Mouse (Mus musculus): ENCODE results near the gene Atp5d. TPM values are rescaled to one million over a fixed set of nuclear protein-coding genes. Genes with fewer than 3 reads are reported as not detected.
A peak's percentile ranks its signal among the peaks of the same experiment; 100 is the strongest.

Gene Atp5d
- polyA plus RNA-seq, 1 experiment from 2014 or later: 494 TPM

DNA sequence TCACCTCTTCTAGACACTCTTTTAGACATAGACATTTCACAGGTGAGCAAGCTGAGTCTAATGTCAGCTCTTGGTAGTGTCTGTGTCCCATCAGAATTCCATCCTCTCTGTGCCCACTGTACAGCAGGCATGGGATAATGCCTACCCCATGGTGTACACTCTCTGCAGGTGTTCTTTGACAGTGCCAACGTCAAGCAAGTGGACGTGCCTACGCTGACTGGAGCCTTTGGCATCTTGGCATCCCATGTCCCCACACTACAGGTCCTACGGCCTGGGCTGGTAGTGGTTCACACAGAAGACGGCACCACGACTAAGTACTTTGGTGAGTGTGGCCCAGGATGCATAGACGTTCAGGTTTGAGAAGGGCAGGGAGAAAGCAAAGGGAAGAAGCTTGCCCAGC lies 5.2 kb downstream of the Atp5d start:
- Histone ChIP-seq H3K4me3 (0 out of 2 replicates have a peak overlapping the region, but pooled peaks have one; percentile 82), H3K27ac (no peak overlapping the region), H3K9me3 (no peaks in the 10 kb centered on the region), H3K27me3 (no peaks in the 10 kb centered on the region), H3K4me1 (peaks cover 67% of the 10 kb centered on the region), H3K36me3 (peaks cover 32% of the 10 kb centered on the region), H3K4me2 (no peak overlapping the region), H3K9ac (no peak overlapping the region)
- no peak for ATAC-seq (ENCODE audit: insufficient number of reproducible peaks, low FRiP score, low TSS enrichment, low read depth)
- 90% methylated on average over 7 of the region's 7 CpGs for WGBS

DNA sequence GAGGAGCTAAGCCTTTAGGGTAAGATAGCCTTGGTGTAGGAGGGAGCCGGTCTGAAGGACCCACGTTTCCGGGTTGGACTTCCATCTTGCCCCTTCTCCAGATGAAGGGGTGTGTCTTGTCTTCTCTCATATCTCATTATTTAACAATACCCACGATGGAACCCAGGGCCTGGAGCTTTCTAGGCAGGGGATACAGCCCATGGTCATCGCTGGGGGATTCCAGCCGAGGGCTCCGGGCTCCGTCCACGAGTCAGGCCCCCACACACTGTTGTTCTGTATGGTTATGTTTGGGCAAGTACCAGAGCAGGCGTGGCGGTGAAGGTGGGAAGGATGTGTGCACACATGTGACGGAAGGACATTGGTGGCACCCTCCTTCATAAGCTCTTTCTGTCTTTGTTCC lies 5.7 kb downstream of the Atp5d start:
- Histone ChIP-seq H3K27ac (no peak overlapping the region), H3K9ac (no peak overlapping the region)
- WGBS: 92% methylated on average over 12 of the region's 12 CpGs

GRCm38 (mm10) chr10:80144864-80145838 lies 6.7 kb downstream of the Atp5d start:
- no peaks in the 10 kb centered on the region for H3K9me3 ChIP-seq
- H3K36me3 ChIP-seq: peaks cover 32% of the 10 kb centered on the region
- H3K4me1 ChIP-seq: peaks cover 59% of the 10 kb centered on the region
- H3K4me3 ChIP-seq: no peak overlapping the region
- H3K9ac ChIP-seq: no peak overlapping the region
- peak overlapping the region; percentile 100; the same call in 1 of the 2 replicates for H3K27ac ChIP-seq
- no peaks in the 10 kb centered on the region for H3K27me3 ChIP-seq
- no peak for ATAC-seq (ENCODE audit: insufficient number of reproducible peaks, low FRiP score, low TSS enrichment, low read depth)
- WGBS: 71% methylated on average over 20 of the region's 20 CpGs
- no peak overlapping the region for H3K4me2 ChIP-seq

More for the DNA sequence above, 5.7 kb downstream of the Atp5d start:
- H3K4me2 ChIP-seq: no peak overlapping the region
- H3K4me1 ChIP-seq: peaks cover 64% of the 10 kb centered on the region
- H3K36me3 ChIP-seq: peaks cover 32% of the 10 kb centered on the region
- no peaks in the 10 kb centered on the region for H3K27me3 ChIP-seq
- no peaks in the 10 kb centered on the region for H3K9me3 ChIP-seq
- no peak for ATAC-seq (ENCODE audit: insufficient number of reproducible peaks, low FRiP score, low TSS enrichment, low read depth)
- no peak overlapping the region for H3K4me3 ChIP-seq

GRCm38 (mm10) chr10:80145896-80146295 lies 7.5 kb downstream of the Atp5d start:
- WGBS: 76% methylated on average over 6 of the region's 6 CpGs
- Histone ChIP-seq H3K4me1 (peaks cover 56% of the 10 kb centered on the region), H3K4me3 (no peak overlapping the region)

GRCm38 (mm10) chr10:80146568-80147011 lies 8.2 kb downstream of the Atp5d start:
- Histone ChIP-seq H3K9ac (no peak overlapping the region), H3K4me3 (no peak overlapping the region)

More at GRCm38 (mm10) chr10:80145896-80146295, 7.5 kb downstream of the Atp5d start:
- no peak for ATAC-seq (ENCODE audit: insufficient number of reproducible peaks, low FRiP score, low TSS enrichment, low read depth)
- no peaks in the 10 kb centered on the region for H3K27me3 ChIP-seq
- no peaks in the 10 kb centered on the region for H3K9me3 ChIP-seq
- H3K27ac ChIP-seq: peak overlapping the region; percentile 100; the same call in 1 of the 2 replicates
- no peak overlapping the region for H3K4me2 ChIP-seq
- H3K9ac ChIP-seq: no peak overlapping the region
- peaks cover 32% of the 10 kb centered on the region for H3K36me3 ChIP-seq

GRCm38 (mm10) chr10:80147146-80147718 lies 8.8 kb downstream of the Atp5d start:
- ATAC-seq (ENCODE audit: insufficient number of reproducible peaks, low FRiP score, low TSS enrichment, low read depth): no peak
- Histone ChIP-seq H3K4me3 (peak overlapping the region; percentile 91), H3K27ac (peak overlapping the region; percentile 100), H3K4me1 (peaks cover 56% of the 10 kb centered on the region), H3K4me2 (peak overlapping the region; percentile 81), H3K9me3 (no peaks in the 10 kb centered on the region), H3K27me3 (no peaks in the 10 kb centered on the region), H3K36me3 (peaks cover 38% of the 10 kb centered on the region), H3K9ac (no peak overlapping the region)
- 67% methylated on average over 5 of the region's 5 CpGs for WGBS

More at GRCm38 (mm10) chr10:80146568-80147011, 8.2 kb downstream of the Atp5d start:
- no peak for ATAC-seq (ENCODE audit: insufficient number of reproducible peaks, low FRiP score, low TSS enrichment, low read depth)
- 71% methylated on average over 4 of the region's 4 CpGs for whole genome bisulfite sequencing
- H3K9me3 ChIP-seq: no peaks in the 10 kb centered on the region
- H3K27ac ChIP-seq: peak overlapping the region; percentile 100
- H3K27me3 ChIP-seq: no peaks in the 10 kb centered on the region
- no peak overlapping the region for H3K4me2 ChIP-seq
- peaks cover 53% of the 10 kb centered on the region for H3K4me1 ChIP-seq
- H3K36me3 ChIP-seq: peaks cover 36% of the 10 kb centered on the region

GRCm38 (mm10) chr10:80147719-80148601 lies 9.5 kb downstream of the Atp5d start, which contains the start of gene Midn:
TSS of gene Midn (plus strand) at chr10:80148272.
- peak within 1 kb of the TSS; percentile 91 for H3K4me3 ChIP-seq
- ATAC-seq (ENCODE audit: insufficient number of reproducible peaks, low FRiP score, low TSS enrichment, low read depth): peak; percentile 32
- WGBS: 1% methylated on average over 40 of the region's 42 CpGs
- peak within 1 kb of the TSS; percentile 69 for H3K9ac ChIP-seq
- peak within 1 kb of the TSS; percentile 81 for H3K4me2 ChIP-seq
- H3K9me3 ChIP-seq: no peaks in the 10 kb centered on the region
- peaks cover 59% of the 10 kb centered on the region for H3K4me1 ChIP-seq
- peak within 1 kb of the TSS; percentile 100 for H3K27ac ChIP-seq
- no peaks in the 10 kb centered on the region for H3K27me3 ChIP-seq
- peaks cover 44% of the 10 kb centered on the region for H3K36me3 ChIP-seq

GRCm38 (mm10) chr10:80148610-80149290 lies 10.3 kb downstream of the Atp5d start:
- H3K9ac ChIP-seq: peak overlapping the region; percentile 69
- H3K4me1 ChIP-seq: peaks cover 60% of the 10 kb centered on the region
- WGBS: under 1% methylated on average over 55 of the region's 57 CpGs

GRCm38 (mm10) chr10:80149291-80150225 lies 11.1 kb downstream of the Atp5d start:
- H3K9me3 ChIP-seq: no peaks in the 10 kb centered on the region
- ATAC-seq (ENCODE audit: insufficient number of reproducible peaks, low FRiP score, low TSS enrichment, low read depth): peak; percentile 83
- peak overlapping the region; percentile 100 for H3K27ac ChIP-seq
- H3K36me3 ChIP-seq: peaks cover 48% of the 10 kb centered on the region
- H3K4me2 ChIP-seq: peak overlapping the region; percentile 81
- under 1% methylated on average over 87 of the region's 88 CpGs for WGBS
- peaks cover 68% of the 10 kb centered on the region for H3K4me1 ChIP-seq
- H3K27me3 ChIP-seq: no peaks in the 10 kb centered on the region
- H3K4me3 ChIP-seq: peak overlapping the region; percentile 91
- peak overlapping the region; percentile 81 for H3K9ac ChIP-seq

More at GRCm38 (mm10) chr10:80148610-80149290, 10.3 kb downstream of the Atp5d start:
- H3K27me3 ChIP-seq: no peaks in the 10 kb centered on the region
- no peaks in the 10 kb centered on the region for H3K9me3 ChIP-seq
- H3K4me2 ChIP-seq: peak overlapping the region; percentile 81
- H3K36me3 ChIP-seq: peaks cover 48% of the 10 kb centered on the region
- H3K27ac ChIP-seq: peak overlapping the region; percentile 100
- peak; percentile 55 for ATAC-seq (ENCODE audit: insufficient number of reproducible peaks, low FRiP score, low TSS enrichment, low read depth)
- peak overlapping the region; percentile 91 for H3K4me3 ChIP-seq
